Mouse (Mus musculus): ENCODE measurements around the gene Dapl1. TPM values are rescaled to one million over a fixed set of nuclear protein-coding genes. Genes with fewer than 3 reads are reported as not detected.

The Dapl1 gene
- polyA plus RNA-seq, 1 experiment from 2014 or later = 17.0 TPM

DNA sequence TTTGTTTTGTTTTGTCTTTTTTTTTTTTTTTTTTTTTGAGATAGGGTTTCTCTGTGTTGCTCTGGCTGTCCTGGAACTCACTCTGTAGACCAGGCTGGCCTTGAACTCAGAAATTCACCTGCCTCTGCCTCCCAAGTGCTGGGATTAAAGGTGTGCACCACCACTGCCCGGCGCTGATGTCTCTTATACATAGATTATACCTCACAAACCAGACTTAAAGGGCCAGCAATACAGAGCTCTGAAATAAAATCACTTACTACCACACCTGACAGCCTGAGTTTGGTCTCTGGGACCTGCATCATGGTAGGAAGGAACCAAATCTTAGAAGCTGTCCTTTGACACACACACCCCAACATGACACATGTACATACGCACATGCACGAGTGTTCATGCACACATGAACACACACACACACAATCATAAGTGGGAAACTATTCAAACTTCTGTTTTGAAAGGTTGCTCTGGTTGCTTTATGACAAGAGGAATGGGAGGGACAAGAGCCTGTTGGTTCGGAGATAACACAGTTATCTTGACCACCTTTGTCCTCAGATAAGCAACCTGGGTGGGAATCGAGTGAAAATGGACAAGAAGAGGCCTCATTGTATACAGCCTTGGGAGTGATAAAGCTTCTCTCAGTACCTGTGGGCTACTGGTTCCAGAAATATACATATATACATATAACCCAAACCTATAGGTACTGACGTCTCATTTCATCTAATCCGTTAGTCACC is 63.1 kb downstream of the Dapl1 start:
- no peaks in the 10 kb centered on the region for H3K9me3 ChIP-seq (ENCODE audit: control insufficient read depth, low read length)
- DNase-seq (ENCODE audit: low spot score) (no peak), ATAC-seq (ENCODE audit: low read depth) (no peak)
- no peak overlapping the region for H3K4me2 ChIP-seq (ENCODE audit: low read depth, low read length)
- no peak overlapping the region for H3K4me3 ChIP-seq (ENCODE audit: low read depth, low read length)
- H3K27me3 ChIP-seq (replicated peaks; ENCODE audit: control insufficient read depth, insufficient read depth, low read length) = no peaks in the 10 kb centered on the region
- H3K4me1 ChIP-seq (ENCODE audit: control insufficient read depth, insufficient read depth, low read length) = no peaks in the 10 kb centered on the region
- H3K36me3 ChIP-seq (ENCODE audit: control insufficient read depth, insufficient read depth, low read length) = no peaks in the 10 kb centered on the region
- no peak overlapping the region for H3K27ac ChIP-seq (replicated peaks; ENCODE audit: low read depth, low read length)
- H3K9ac ChIP-seq (ENCODE audit: low read depth, low read length) = no peak overlapping the region
- 90% methylated on average over 8 of the region's 8 CpGs for WGBS

DNA sequence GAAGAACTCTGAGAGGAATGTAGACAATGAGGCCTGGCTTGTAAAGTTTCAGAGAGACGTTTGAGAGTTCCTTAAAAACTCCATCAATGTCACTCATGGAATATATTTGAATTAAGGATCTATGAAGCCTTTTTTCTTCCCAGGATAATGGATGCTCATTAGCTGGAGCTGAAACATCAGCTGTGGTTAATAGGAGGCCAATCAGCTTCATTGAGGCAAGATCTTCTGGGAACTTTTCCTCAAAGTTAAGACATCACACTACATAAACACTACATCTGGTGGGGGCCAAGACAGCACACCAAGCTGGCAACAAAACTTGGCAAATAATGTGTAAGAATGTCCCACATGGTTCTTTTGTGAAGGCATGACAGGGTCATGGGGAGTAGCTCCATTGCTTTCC is 68.3 kb downstream of the Dapl1 start:
- Histone ChIP-seq H3K27ac (replicated peaks; ENCODE audit: low read depth, low read length) (no peak overlapping the region), H3K4me2 (ENCODE audit: low read depth, low read length) (no peak overlapping the region), H3K4me3 (ENCODE audit: low read depth, low read length) (no peak overlapping the region), H3K9ac (ENCODE audit: low read depth, low read length) (no peak overlapping the region), H3K27me3 (replicated peaks; ENCODE audit: control insufficient read depth, insufficient read depth, low read length) (no peaks in the 10 kb centered on the region), H3K9me3 (ENCODE audit: control insufficient read depth, low read length) (no peaks in the 10 kb centered on the region), H3K36me3 (ENCODE audit: control insufficient read depth, insufficient read depth, low read length) (no peaks in the 10 kb centered on the region), H3K4me1 (ENCODE audit: control insufficient read depth, insufficient read depth, low read length) (no peaks in the 10 kb centered on the region)
- 50% methylated on average over 1 of the region's 1 CpGs for WGBS
- ATAC-seq (ENCODE audit: low read depth) (no peak), DNase-seq (ENCODE audit: low spot score) (no peak)

DNA sequence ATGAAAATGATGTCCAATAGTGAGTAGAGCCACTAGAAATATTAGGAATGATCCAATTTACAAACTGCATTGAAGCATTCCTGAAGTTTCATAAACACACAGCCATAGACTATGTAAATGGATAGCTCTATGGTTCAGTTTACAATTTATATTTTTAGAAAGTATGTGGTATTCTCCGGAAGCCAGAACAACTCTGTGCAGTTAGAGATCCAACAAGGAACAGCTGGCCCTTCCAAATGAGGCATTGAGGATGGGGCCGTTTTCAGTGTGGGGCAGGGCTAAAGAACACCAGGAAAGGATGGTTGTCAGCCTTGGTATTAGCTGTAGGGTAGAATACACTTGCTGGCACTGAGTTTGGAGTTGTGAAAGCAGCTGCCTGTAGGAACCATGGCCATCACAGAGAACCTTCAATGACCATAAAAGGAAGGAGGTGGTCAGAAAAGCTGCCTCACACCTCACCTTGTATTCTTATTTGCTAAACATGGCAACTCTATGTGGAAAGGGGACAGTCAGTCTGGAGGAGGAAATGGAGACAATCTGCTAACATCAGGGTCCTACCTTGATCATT is 70.0 kb downstream of the Dapl1 start:
- no peaks in the 10 kb centered on the region for H3K4me1 ChIP-seq (ENCODE audit: control insufficient read depth, insufficient read depth, low read length)
- no peak overlapping the region for H3K4me3 ChIP-seq (ENCODE audit: low read depth, low read length)
- no peak overlapping the region for H3K27ac ChIP-seq (replicated peaks; ENCODE audit: low read depth, low read length)
- ATAC-seq (ENCODE audit: low read depth) = peak; percentile 53
- H3K36me3 ChIP-seq (ENCODE audit: control insufficient read depth, insufficient read depth, low read length) = no peaks in the 10 kb centered on the region
- no peak overlapping the region for H3K9ac ChIP-seq (ENCODE audit: low read depth, low read length)
- no peaks in the 10 kb centered on the region for H3K9me3 ChIP-seq (ENCODE audit: control insufficient read depth, low read length)
- no peak overlapping the region for H3K4me2 ChIP-seq (ENCODE audit: low read depth, low read length)
- no peaks in the 10 kb centered on the region for H3K27me3 ChIP-seq (replicated peaks; ENCODE audit: control insufficient read depth, insufficient read depth, low read length)
- 46% methylated on average over 2 of the region's 2 CpGs for WGBS
- peak; percentile 60 for DNase-seq (ENCODE audit: low spot score)

Other genes starting within 250 kb of the Dapl1 start
- gene Tanc1, start 127.4 kb downstream of the Dapl1 start, polyA plus RNA-seq (2014; fragmentation: Nextera tagmentation; extraction: Ambion mirVana) = 22.7 and 24.8 TPM in 2 replicates